Mouse (Mus musculus) heart, adult 2 months (tissue): ENCODE results near the gene Ppp2r5d. TPM values are rescaled to one million over a fixed set of nuclear protein-coding genes. Genes with fewer than 3 reads are reported as not detected.

ENCODE experiments used
- DNase-seq, 2 experiments: peaks; one replicate each; pipeline ENCODE4 v3.0.0; 2021
- H3K27ac ChIP-seq: fragments of 200-600 bp; 2 replicates; pipeline ENCODE4 v1.8.1; 2022
- H3K27me3 ChIP-seq: fragments of 200-500 bp; 2 replicates; pipeline ENCODE4 v1.6.1; 2012; ENCODE audit warnings: mild to moderate bottlenecking, low read length, inconsistent platforms, mixed read lengths; ENCODE audit not compliant: control insufficient read depth, insufficient read depth
- H3K36me3 ChIP-seq: fragments of 200-500 bp; 2 replicates; pipeline ENCODE4 v1.6.1; 2012; ENCODE audit warnings: low read length, inconsistent platforms; ENCODE audit not compliant: control insufficient read depth, insufficient read depth
- H3K4me1 ChIP-seq: fragments of 200-500 bp; 2 replicates; pipeline ENCODE4 v1.6.1; 2011; ENCODE audit warnings: low read length; ENCODE audit not compliant: control insufficient read depth, insufficient read depth
- H3K4me3 ChIP-seq: fragments of 200-600 bp; 2 replicates; pipeline ENCODE4 v1.8.1; 2022
- H3K79me2 ChIP-seq: fragments of 200-500 bp; replicated peaks from 2 replicates; pipeline ENCODE4 v1.6.1; 2012; ENCODE audit warnings: mild to moderate bottlenecking, inconsistent platforms, low read length, moderate library complexity, mixed read lengths; ENCODE audit not compliant: control insufficient read depth, insufficient read depth
- H3K9ac ChIP-seq: fragments of 200-500 bp; 2 replicates; pipeline ENCODE4 v1.6.1; 2012; ENCODE audit warnings: low read depth, mild to moderate bottlenecking, control low read depth, inconsistent platforms, low read length, mixed read lengths
- CTCF ChIP-seq: fragments of 200-600 bp; IDR thresholded peaks from 2 replicates; pipeline ENCODE4 v1.8.1; 2022; ENCODE audit warnings: antibody characterized with exemption, mild to moderate bottlenecking, moderate library complexity
- EP300 ChIP-seq: fragments of 200-500 bp; IDR thresholded peaks from 2 replicates; pipeline ENCODE4 v1.6.1; 2011; ENCODE audit warnings: low read depth, low read length, control low read depth; ENCODE audit not compliant: insufficient read depth
- POLR2A ChIP-seq: fragments of 200-500 bp; IDR thresholded peaks from 2 replicates; pipeline ENCODE4 v1.6.1; 2011; ENCODE audit warnings: mild to moderate bottlenecking, low read depth, low read length, control low read depth; ENCODE audit not compliant: insufficient read depth
- WGBS: fragments of 180-500 bp; shearing (Covaris S2); methylation state at CpG from one replicate; pipeline ENCODE4 v1.1.7; 2018; 5-methylcytosine and 5-hydroxymethylcytosine counted together
- intact Hi-C: fragments of 180-260 bp; cut with DNase I; formaldehyde crosslinking; loops from one replicate; pipeline ENCODE4 v1.15.1; 2025
- polyA plus RNA-seq: library from polyadenylated mRNA; depleted of rRNA; stranded (reverse); fragments of >200 nt; gene quantifications from 2 replicates; pipeline ENCODE4 v1.2.3, GENCODE M21; 2012
- total RNA-seq, 2 experiments: library from RNA; stranded (reverse); gene quantifications; 2 replicates each; pipeline ENCODE4 v1.2.3; 2021

The Ppp2r5d gene
- total and polyA plus RNA-seq, 3 experiments, result 28.1 to 32.0 (median 30.8) TPM

- Histone ChIP-seq H3K4me3 (peak within 1 kb of the TSS; percentile 95), H3K4me1 (peaks cover 8% of the 10 kb centered on the region), H3K79me2 (no peaks in the 10 kb centered on the region), H3K36me3 (no peaks in the 10 kb centered on the region), H3K27me3 (no peaks in the 10 kb centered on the region), H3K9ac (peak within 1 kb of the TSS; percentile 81), H3K27ac (peak within 1 kb of the TSS; percentile 95)
- no peak for TF ChIP-seq CTCF
- peak; percentile 52 for TF ChIP-seq POLR2A
- 0 out of 2 replicates have a peak, but pooled peaks have one; percentile 3 for TF ChIP-seq EP300
- DNase-seq, result peak; percentile 96 to 98
- under 1% methylated on average over 49 of the region's 49 CpGs for WGBS
- intact Hi-C loops, result loop anchor here (1.0 to 2.0 kb wide), 2 partner anchors 32 to 35 kb away; partner anchors contain the start of genes Klc4 and Mrpl2
Observed at GRCm38 (mm10) chr17:46680760-46681373, 24.0 kb downstream of the Ppp2r5d start, which contains the start of gene Klhdc3. Gene Klhdc3, minus strand, starts transcription at chr17:46680914.

GRCm38 (mm10) chr17:46679843-46680759 lies 24.8 kb downstream of the Ppp2r5d start:
- Histone ChIP-seq H3K79me2 (no peaks in the 10 kb centered on the region), H3K27me3 (no peaks in the 10 kb centered on the region), H3K4me3 (peak overlapping the region; percentile 95), H3K9ac (peak overlapping the region; percentile 81), H3K27ac (peak overlapping the region; percentile 95), H3K36me3 (no peaks in the 10 kb centered on the region), H3K4me1 (peaks cover 8% of the 10 kb centered on the region)
- intact Hi-C loops, result loop anchor here (2.0 kb wide), 2 partner anchors 17 to 33 kb away; no protein-coding TSS in a partner anchor
- no peak for TF ChIP-seq POLR2A
- TF ChIP-seq CTCF, result peak; percentile 61
- DNase-seq, result no peak
- WGBS, result 1% methylated on average over 33 of the region's 34 CpGs

- Histone ChIP-seq H3K9ac (peak overlapping the region; percentile 52), H3K27ac (peak overlapping the region; percentile 95), H3K4me3 (peak overlapping the region; percentile 95), H3K79me2 (no peaks in the 10 kb centered on the region), H3K27me3 (no peaks in the 10 kb centered on the region), H3K4me1 (peaks cover 8% of the 10 kb centered on the region), H3K36me3 (no peaks in the 10 kb centered on the region)
- TF ChIP-seq CTCF (no peak), POLR2A (peak; percentile 40), EP300 (peak; percentile 59; the same call in 1 of the 2 replicates)
- peak; percentile 35 to 53 for DNase-seq
- WGBS, result 25% methylated on average over 9 of the region's 9 CpGs
- intact Hi-C loops, result loop anchor here (2.0 kb wide), 1 partner anchor 16 kb away; no protein-coding TSS in a partner anchor
Observed at GRCm38 (mm10) chr17:46678911-46679310, 26.0 kb downstream of the Ppp2r5d start.

- H3K27me3 ChIP-seq, result no peaks in the 10 kb centered on the region
- H3K79me2 ChIP-seq, result no peaks in the 10 kb centered on the region
- WGBS, result 63% methylated on average over 9 of the region's 9 CpGs
- peak within 1 kb of the TSS; percentile 52 for H3K9ac ChIP-seq
- intact Hi-C loops, result loop anchor here (2.0 kb wide), 1 partner anchor 16 kb away; no protein-coding TSS in a partner anchor
- peaks cover 10% of the 10 kb centered on the region for H3K4me1 ChIP-seq
- H3K27ac ChIP-seq, result peak within 1 kb of the TSS; percentile 95
- peak; percentile 41 to 48 for DNase-seq
- H3K4me3 ChIP-seq, result peak within 1 kb of the TSS; percentile 95
- TF ChIP-seq EP300 (no peak), CTCF (no peak), POLR2A (no peak)
- no peaks in the 10 kb centered on the region for H3K36me3 ChIP-seq
Observed at GRCm38 (mm10) chr17:46678416-46678815, 26.5 kb downstream of the Ppp2r5d start, which contains the start of gene Mea1. Gene Mea1, plus strand, starts transcription at chr17:46678793.

- H3K27me3 ChIP-seq, result no peaks in the 10 kb centered on the region
- intact Hi-C loops, result no loop called here
- no peak for TF ChIP-seq POLR2A
- no peak for TF ChIP-seq EP300
- TF ChIP-seq CTCF, result no peak
- DNase-seq, result no peak
- H3K4me3 ChIP-seq, result peak overlapping the region; percentile 60
- H3K9ac ChIP-seq, result peak overlapping the region; percentile 50
- WGBS, result 28% methylated on average over 15 of the region's 15 CpGs
- H3K27ac ChIP-seq, result peak overlapping the region; percentile 80
- no peaks in the 10 kb centered on the region for H3K36me3 ChIP-seq
- H3K4me1 ChIP-seq, result peaks cover 5% of the 10 kb centered on the region
- no peaks in the 10 kb centered on the region; the same call in 1 of the 2 replicates for H3K79me2 ChIP-seq
Observed at GRCm38 (mm10) chr17:46674530-46675283, 30.2 kb downstream of the Ppp2r5d start.
